Comparison of ENCODE assay signal across 9 mouse cellular contexts in the genomic region with DNA sequence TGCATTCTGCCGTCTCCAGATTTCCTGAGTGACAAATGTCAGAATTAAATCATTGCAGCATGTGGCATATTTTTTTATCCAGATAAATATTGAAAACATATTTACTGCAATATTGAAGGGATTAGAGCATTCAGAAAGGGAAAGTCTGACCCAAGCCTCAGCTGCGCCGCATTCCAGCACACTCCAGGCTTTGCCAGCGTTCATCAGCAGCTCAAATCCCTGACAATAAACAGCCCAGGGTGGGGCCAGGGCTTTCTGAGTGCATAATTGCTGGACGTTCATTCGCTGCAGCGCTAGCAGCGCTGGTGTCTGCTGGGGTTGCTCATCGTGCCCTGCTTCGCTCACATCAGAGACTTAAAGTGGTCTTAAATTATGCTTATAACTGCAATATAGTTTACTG.
A peak's percentile ranks its signal among the peaks of the same experiment; 100 is the strongest.
DNase-seq lines count a peak whose midpoint lies in the region; ATAC-seq lines count a peak whose summit lies in the region.
"Had no signal": no experiment of that assay in that cellular context is flagged by ENCODE, and none has a peak within 500 bp of the region (broad histone marks: within the 10 kb centered on the region; RNA-seq: fewer than 3 reads in every experiment).

No protein-coding gene starts in this region.

- no peak overlapping the region for H3K4me2 ChIP-seq in kidney, embryonic 14.5 days (replicated peaks; ENCODE audit: low read depth, low read length)
- no peak overlapping the region for H3K4me2 ChIP-seq in midbrain, embryonic 14.5 days (ENCODE audit: low read length)
- H3K4me2 ChIP-seq: heart, embryonic 12.5 days had no signal

- no peaks in the 10 kb centered on the region for H3K27me3 ChIP-seq in kidney, embryonic 14.5 days (ENCODE audit: control insufficient read depth, insufficient read depth, low read length)
- H3K27me3 ChIP-seq in midbrain, embryonic 14.5 days (ENCODE audit: control insufficient read depth, insufficient read depth, low read length): no peaks in the 10 kb centered on the region
- H3K27me3 ChIP-seq: heart, embryonic 12.5 days had no signal

- 79% methylated on average over 10 of the region's 10 CpGs for WGBS in kidney, embryonic 14.5 days
- WGBS in midbrain, embryonic 14.5 days: 50% methylated on average over 10 of the region's 10 CpGs

- no peak for ATAC-seq in cerebellum, adult (ENCODE audit: insufficient number of reproducible peaks, low FRiP score, low TSS enrichment)
- ATAC-seq in kidney, embryonic 14.5 days (ENCODE audit: low FRiP score, low TSS enrichment): no peak
- ATAC-seq in midbrain, embryonic 14.5 days (ENCODE audit: low FRiP score, low TSS enrichment): no peak; the same call in 1 of the 2 replicates
- ATAC-seq in megakaryocyte progenitor cell, adult 5-6 weeks (replicated peaks; ENCODE audit: poor library complexity): no peak

- H3K9ac ChIP-seq in kidney, embryonic 14.5 days (ENCODE audit: low read depth, low read length): no peak overlapping the region
- H3K9ac ChIP-seq in midbrain, embryonic 14.5 days (replicated peaks; ENCODE audit: low read length): no peak overlapping the region
- H3K9ac ChIP-seq: heart, embryonic 12.5 days had no signal

- H3K36me3 ChIP-seq in kidney, embryonic 14.5 days (ENCODE audit: control insufficient read depth, insufficient read depth, low read length): no peaks in the 10 kb centered on the region
- H3K36me3 ChIP-seq in midbrain, embryonic 14.5 days (ENCODE audit: control insufficient read depth, insufficient read depth, low read length): no peaks in the 10 kb centered on the region
- H3K36me3 ChIP-seq: heart, embryonic 12.5 days had no signal

- no peak overlapping the region for H3K27ac ChIP-seq in kidney, embryonic 14.5 days (ENCODE audit: low read depth, low read length)
- no peak overlapping the region for H3K27ac ChIP-seq in midbrain, embryonic 14.5 days (replicated peaks; ENCODE audit: low read depth, low read length)

- DNase-seq in cerebellum, postnatal 10 days: peak; percentile 9 to 16
- peak; percentile 5 to 11 for DNase-seq in kidney, postnatal 4 days
- DNase-seq in gastrocnemius, postnatal 25 days: peak; percentile 50
- DNase-seq in midbrain, embryonic 14.5 days: peak; percentile 45
- DNase-seq in cerebellum, adult 8-10 months: no peak

- H3K9me3 ChIP-seq in kidney, embryonic 14.5 days (ENCODE audit: control insufficient read depth, low read length): no peaks in the 10 kb centered on the region
- H3K9me3 ChIP-seq in midbrain, embryonic 14.5 days (ENCODE audit: control insufficient read depth, low read length): no peaks in the 10 kb centered on the region

- no peaks in the 10 kb centered on the region for H3K4me1 ChIP-seq in kidney, embryonic 14.5 days (ENCODE audit: control insufficient read depth, insufficient read depth, low read length)
- no peaks in the 10 kb centered on the region for H3K4me1 ChIP-seq in midbrain, embryonic 14.5 days (ENCODE audit: control insufficient read depth, insufficient read depth, low read length)
- H3K4me1 ChIP-seq: heart, embryonic 12.5 days had no signal

- H3K4me3 ChIP-seq in kidney, embryonic 14.5 days (ENCODE audit: low read length): no peak overlapping the region
- no peak overlapping the region for H3K4me3 ChIP-seq in midbrain, embryonic 14.5 days (replicated peaks; ENCODE audit: low read depth, low read length)
- H3K4me3 ChIP-seq: heart, embryonic 12.5 days had no signal
